Comparison of ENCODE assay signal across 8 mouse cellular contexts in genomic region chr10:78779981-78780651, GRCm38 (mm10). TPM values are rescaled to one million over a fixed set of nuclear protein-coding genes. Genes with fewer than 3 reads are reported as not detected.
DNase-seq lines count a peak whose midpoint lies in the region; ATAC-seq and TF ChIP-seq lines count a peak whose summit lies in the region.

Gene Slc1a6 (plus strand): TSS chr10:78780496.

- TF ChIP-seq POLR2A in CH12.LX (IDR thresholded peaks at IDR 0.05; ENCODE audit: low read depth, low read length): no peak

- peak within 1 kb of the TSS; percentile 1; the same call in 1 of the 2 replicates for H3K4me2 ChIP-seq in CH12.LX (ENCODE audit: insufficient read depth, low read depth, poor library complexity, severe bottlenecking)
- H3K4me2 ChIP-seq in embryonic facial prominence, embryonic 12.5 days (replicated peaks): peak within 1 kb of the TSS; percentile 99

- dilution Hi-C loops in CH12.LX (cut with MboI; ENCODE audit: extremely low pct_ligation_motif_present, extremely low pct_unique_long_range_greater_than_20kb, low sequenced_read_pairs): no loop called here

- no peak for TF ChIP-seq CTCF in CH12.LX (conservative IDR thresholded peaks at IDR 0.05 in 1 of 2, IDR thresholded peaks at IDR 0.05 in 1 of 2; ENCODE audit: low read depth in 2 of 2, low read length in 2 of 2)
- TF ChIP-seq CTCF in left cerebral cortex, adult 2 months (IDR thresholded peaks at IDR 0.05): no peak

- no peaks in the 10 kb centered on the region for H3K4me1 ChIP-seq in CH12.LX (ENCODE audit: control insufficient read depth in 1 of 2, insufficient read depth in 2 of 2)
- H3K4me1 ChIP-seq in embryonic facial prominence, embryonic 12.5 days: 0 out of 2 replicates have a peak, but pooled peaks cover 2% of the 10 kb centered on the region
- H3K4me1 ChIP-seq in hindbrain, embryonic 10.5 days (replicated peaks): peaks cover 13% of the 10 kb centered on the region

- H3K36me3 ChIP-seq in CH12.LX (replicated peaks in 1 of 2; ENCODE audit: control insufficient read depth in 1 of 2, insufficient read depth in 1 of 2, low read length in 1 of 2): no peaks in the 10 kb centered on the region
- H3K36me3 ChIP-seq in embryonic facial prominence, embryonic 12.5 days: no peaks in the 10 kb centered on the region
- H3K36me3 ChIP-seq in hindbrain, embryonic 10.5 days: no peaks in the 10 kb centered on the region

- in situ Hi-C loops in CH12.LX (cut with MboI; ENCODE audit: low pct_ligation_motif_present, low pct_unique_long_range_greater_than_20kb, low sequenced_read_pairs): loop anchor here (10.0 kb wide), 1 partner anchor 345 kb away; no protein-coding TSS in a partner anchor

- intact Hi-C loops in left cerebral cortex, adult 2 months (cut with DNase I): loop anchor here (2.0 kb wide), 1 partner anchor 25 kb away; no protein-coding TSS in a partner anchor

- no peak for TF ChIP-seq RAD21 in CH12.LX (IDR thresholded peaks at IDR 0.05; ENCODE audit: low read depth, low read length)

- DNase-seq in CH12.LX (ENCODE audit: extremely low read depth): no peak
- DNase-seq in adrenal gland, postnatal 10 days: peak; percentile 63
- peak; percentile 38 for DNase-seq in hindbrain, embryonic 10.5 days (ENCODE audit: low spot score)
- DNase-seq in left cerebral cortex, adult 2 months (ENCODE audit: extremely low spot score in 1 of 2, low spot score in 2 of 2): peak; percentile 48 to 49
- DNase-seq in lung, postnatal 36 days: peak; percentile 3
- DNase-seq in right cerebral cortex, postnatal 36 days (ENCODE audit: low spot score in 2 of 2): peak; percentile 9 to 23

- ATAC-seq in embryonic facial prominence, embryonic 12.5 days (ENCODE audit: insufficient number of reproducible peaks, insufficient read depth, low FRiP score, low TSS enrichment): peak; percentile 55
- no peak for ATAC-seq in erythroblast, adult 5-6 weeks (replicated peaks; ENCODE audit: low FRiP score, poor library complexity, severe bottlenecking)

- under 1% methylated on average over 42 of the region's 54 CpGs for WGBS in embryonic facial prominence, embryonic 12.5 days
- WGBS in hindbrain, embryonic 10.5 days: 1% methylated on average over 54 of the region's 54 CpGs

- no peak within 1 kb of the TSS for H3K9ac ChIP-seq in CH12.LX (ENCODE audit: insufficient read depth, low read depth)
- peak within 1 kb of the TSS; percentile 67 for H3K9ac ChIP-seq in embryonic facial prominence, embryonic 12.5 days

- no peak within 1 kb of the TSS for H3K27ac ChIP-seq in CH12.LX (ENCODE audit: insufficient read depth, low read depth)
- no peak within 1 kb of the TSS for H3K27ac ChIP-seq in embryonic facial prominence, embryonic 12.5 days
- peak within 1 kb of the TSS; percentile 81 for H3K27ac ChIP-seq in hindbrain, embryonic 10.5 days
- H3K27ac ChIP-seq in left cerebral cortex, adult 2 months: peak within 1 kb of the TSS; percentile 89

- no peak for TF ChIP-seq EP300 in CH12.LX (IDR thresholded peaks at IDR 0.05; ENCODE audit: low read length)

- no peaks in the 10 kb centered on the region for H3K79me2 ChIP-seq in CH12.LX (replicated peaks; ENCODE audit: control insufficient read depth, extremely low read depth, insufficient read depth, poor library complexity, severe bottlenecking)

- no peaks in the 10 kb centered on the region for H3K9me3 ChIP-seq in CH12.LX (replicated peaks; ENCODE audit: low read length)
- no peaks in the 10 kb centered on the region for H3K9me3 ChIP-seq in embryonic facial prominence, embryonic 12.5 days
- no peaks in the 10 kb centered on the region for H3K9me3 ChIP-seq in hindbrain, embryonic 10.5 days

- H3K4me3 ChIP-seq in CH12.LX (replicated peaks in 1 of 3; ENCODE audit: low read depth in 2 of 3, low read length in 2 of 3, poor library complexity in 1 of 3): peak within 1 kb of the TSS in 1 of 3 experiments; percentile 3
- peak within 1 kb of the TSS; percentile 63 for H3K4me3 ChIP-seq in embryonic facial prominence, embryonic 12.5 days
- H3K4me3 ChIP-seq in hindbrain, embryonic 10.5 days: peak within 1 kb of the TSS; percentile 72
- H3K4me3 ChIP-seq in left cerebral cortex, adult 2 months: peak within 1 kb of the TSS; percentile 66

- H3K27me3 ChIP-seq in CH12.LX (replicated peaks): peaks cover 3% of the 10 kb centered on the region
- 0 out of 2 replicates have a peak, but pooled peaks cover 8% of the 10 kb centered on the region for H3K27me3 ChIP-seq in embryonic facial prominence, embryonic 12.5 days
- H3K27me3 ChIP-seq in hindbrain, embryonic 10.5 days (ENCODE audit: insufficient read depth, poor library complexity, severe bottlenecking): peaks cover 27% of the 10 kb centered on the region

TF ChIP-seq in CH12.LX, 34 proteins besides CTCF, POLR2A, EP300 and RAD21:
- TF ChIP-seq BHLHE40 (IDR thresholded peaks at IDR 0.05; ENCODE audit: low read depth, low read length): no peak
- TF ChIP-seq MEF2A (IDR thresholded peaks at IDR 0.05; ENCODE audit: borderline replicate concordance, low read depth, low read length): no peak
- no peak for TF ChIP-seq PAX5 (IDR thresholded peaks at IDR 0.05; ENCODE audit: low read length)
- TF ChIP-seq ELF1 (IDR thresholded peaks at IDR 0.05; ENCODE audit: low read depth, low read length): no peak

RNA-seq across cellular contexts. Expression of gene Slc1a6, which starts in this region (rescaled TPM):
- total RNA-seq in CH12.LX (2012; rRNA removed): 0.04 TPM in 1 of 2 replicates, not detected in the other
- not detected in 2 replicates for total RNA-seq in CH12.LX (2014; rRNA removed)
- not detected in 2 replicates for polyA plus RNA-seq in CH12.LX (2012; ENCODE audit: insufficient read length, low read depth)
- under 1 TPM; 0.33 to 0.39 TPM for total RNA-seq in adrenal gland, postnatal 10 days (2021)
- polyA plus RNA-seq in embryonic facial prominence, embryonic 12.5 days (2016; fragmentation: Nextera tagmentation; extraction: Ambion mirVana): 2.1 TPM in 2 replicates
- polyA plus RNA-seq in hindbrain, embryonic 10.5 days (2016; fragmentation: Nextera tagmentation; extraction: Ambion mirVana): 1.1 and 1.6 TPM in 2 replicates
- 10 to 100 TPM; 12.6 to 13.0 TPM for total RNA-seq in left cerebral cortex, adult 2 months (2021)
- total RNA-seq in erythroblast, adult 5-6 weeks (2015; ENCODE audit: low replicate concordance): not detected in 2 replicates
- total RNA-seq in erythroblast, adult 5-6 weeks (2017; ENCODE audit: low replicate concordance): not detected in 2 replicates

Comparison
In these comparisons a context has a peak if more than half of its experiments do, and no peak if none do; other contexts are left out.
1. RNA of gene Slc1a6 (total RNA-seq): 12.6 to 13.0 TPM in left cerebral cortex, adult 2 months; 0.33 to 0.39 TPM in adrenal gland, postnatal 10 days, 0.04 TPM in CH12.LX and not detected in erythroblast, adult 5-6 weeks; every median in the first group is over 4 times any median in the second.
2. Peak in DNase-seq in adrenal gland, postnatal 10 days; RNA of the gene not detected or under 1 TPM.
3. H3K27ac ChIP-seq: peak in hindbrain, embryonic 10.5 days (single experiment) and left cerebral cortex, adult 2 months (single experiment); none in CH12.LX (single experiment) and embryonic facial prominence, embryonic 12.5 days (single experiment).